Comparison of ENCODE assay signal across 8 mouse cellular contexts in the genomic region with DNA sequence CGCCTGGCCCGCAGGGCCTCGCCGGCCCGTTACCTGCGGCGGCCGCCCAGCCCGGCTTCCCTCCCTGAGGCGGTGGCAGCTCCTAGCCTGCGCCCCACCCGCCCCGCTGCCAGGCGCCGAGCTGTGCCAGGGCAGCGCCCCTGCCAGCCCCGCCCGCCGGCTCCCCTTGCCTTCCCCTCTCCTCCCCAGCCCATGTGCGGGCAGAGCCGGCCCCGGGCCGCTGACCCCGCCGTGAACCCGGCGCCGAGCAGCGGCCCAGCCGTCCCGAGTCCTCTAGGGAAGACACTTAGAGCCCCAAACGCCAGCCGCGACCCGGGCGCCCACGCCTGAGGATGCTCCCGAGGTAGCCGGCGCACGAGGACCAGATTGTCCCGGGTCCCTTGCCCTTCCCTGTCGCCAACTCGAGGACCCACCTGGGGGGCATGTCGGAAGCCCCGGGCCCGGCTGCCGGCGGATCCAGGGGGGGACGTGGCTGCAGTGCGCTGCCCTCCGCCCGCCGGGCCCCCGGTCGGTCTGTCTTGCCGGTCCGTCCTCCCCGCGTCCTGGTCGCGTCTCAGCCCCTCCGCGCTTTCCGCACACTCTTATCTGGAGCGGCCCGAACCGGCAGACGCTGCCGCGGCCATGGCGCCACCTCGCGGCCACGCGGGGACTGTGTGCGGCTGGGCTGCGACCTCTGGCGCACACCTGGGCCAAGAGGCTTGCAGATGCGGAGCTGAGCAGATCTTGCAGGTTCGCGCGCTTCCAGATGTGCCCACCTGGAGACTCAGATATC. TPM values are rescaled to one million over a fixed set of nuclear protein-coding genes. Genes with fewer than 3 reads are reported as not detected.
DNase-seq lines count a peak whose midpoint lies in the region; ATAC-seq and TF ChIP-seq lines count a peak whose summit lies in the region.

No protein-coding gene starts in this region.

- peak overlapping the region; percentile 38; the same call in 1 of the 2 replicates for H3K4me3 ChIP-seq in G1E (ENCODE audit: low read depth, low read length)
- H3K4me3 ChIP-seq in forebrain, embryonic 15.5 days = peak overlapping the region; percentile 45

- no peak for TF ChIP-seq CTCF in G1E (IDR thresholded peaks at IDR 0.05; ENCODE audit: low read depth, low read length)

- no peak for ATAC-seq in G1E (ENCODE audit: extremely low read depth, insufficient number of reproducible peaks, low FRiP score, poor library complexity, severe bottlenecking)
- ATAC-seq in forebrain, embryonic 15.5 days (replicated peaks) = 0 out of 2 replicates have a peak, but pooled peaks have one; percentile 13
- ATAC-seq in hematopoietic stem cell, adult 5-6 weeks (replicated peaks in 1 of 2; ENCODE audit: insufficient read depth in 1 of 2, low FRiP score in 2 of 2, low TSS enrichment in 1 of 2, low read depth in 1 of 2, poor library complexity in 2 of 2, severe bottlenecking in 2 of 2) = peak; percentile 11 to 13; a peak in 1 of 4 replicates

- H3K4me2 ChIP-seq in forebrain, embryonic 15.5 days (replicated peaks) = peak overlapping the region; percentile 86

- DNase-seq in G1E (ENCODE audit: low spot score) = no peak
- DNase-seq in c-Kit-positive CD71-positive TER-119-negative erythroid progenitor cells, embryonic 14.5 days (ENCODE audit: low read depth) = peak; percentile 62
- DNase-seq in layer of hippocampus, postnatal 14 days (ENCODE audit: low spot score in 2 of 2) = peak; percentile 75 to 77
- DNase-seq in lung, postnatal 25 days (ENCODE audit: low spot score) = peak; percentile 85
- DNase-seq in right cerebral cortex, adult 2 months (ENCODE audit: low spot score in 2 of 2) = peak; percentile 72 to 78
- peak; percentile 90 for DNase-seq in urinary bladder, postnatal 14 days (ENCODE audit: low spot score)

- H3K36me3 ChIP-seq in G1E (replicated peaks) = peaks cover 27% of the 10 kb centered on the region
- no peaks in the 10 kb centered on the region for H3K36me3 ChIP-seq in forebrain, embryonic 15.5 days

- H3K9me3 ChIP-seq in G1E (replicated peaks) = peaks cover 65% of the 10 kb centered on the region
- no peaks in the 10 kb centered on the region for H3K9me3 ChIP-seq in forebrain, embryonic 15.5 days

- H3K27me3 ChIP-seq in G1E (ENCODE audit: insufficient read depth, low read length) = peaks cover 57% of the 10 kb centered on the region
- peaks cover 74% of the 10 kb centered on the region for H3K27me3 ChIP-seq in forebrain, embryonic 15.5 days

- H3K27ac ChIP-seq in forebrain, embryonic 15.5 days (replicated peaks) = no peak overlapping the region

- under 1% methylated on average over 71 of the region's 83 CpGs for WGBS in forebrain, embryonic 15.5 days

- peaks cover 36% of the 10 kb centered on the region for H3K4me1 ChIP-seq in G1E (ENCODE audit: insufficient read depth, low read depth, low read length)
- H3K4me1 ChIP-seq in forebrain, embryonic 15.5 days = peaks cover 71% of the 10 kb centered on the region

- peak overlapping the region; percentile 25 for H3K9ac ChIP-seq in forebrain, embryonic 15.5 days (replicated peaks)

RNA-seq across cellular contexts. Expression of a gene that starts 0.5 kb away (rescaled TPM):
- not detected in 2 replicates for total RNA-seq in G1E (2014; fragmentation: Nextera tagmentation)
- total RNA-seq in G1E (2017) = 0.05 TPM in 1 of 2 replicates, not detected in the other
- polyA plus RNA-seq in G1E (2012) = 0.22 and 0.29 TPM in 2 replicates
- polyA plus RNA-seq in forebrain, embryonic 15.5 days (2015; fragmentation: Nextera tagmentation; extraction: Ambion mirVana) = 2.1 and 2.2 TPM in 2 replicates
- total RNA-seq in hematopoietic stem cell, adult 5-6 weeks (2017) = not detected in 2 replicates
- total RNA-seq in layer of hippocampus, postnatal 14 days (2021) = 1 to 10 TPM; 3.3 to 4.5 TPM

RNA-seq across cellular contexts. Expression of a gene that starts 9.9 kb away (rescaled TPM):
- total RNA-seq in G1E (2014; fragmentation: Nextera tagmentation) (21.0 and 21.8 TPM in 2 replicates), G1E (2017) (20.9 and 21.7 TPM in 2 replicates)
- 2.0 and 2.4 TPM in 2 replicates for polyA plus RNA-seq in G1E (2012)
- polyA plus RNA-seq in forebrain, embryonic 15.5 days (2015; fragmentation: Nextera tagmentation; extraction: Ambion mirVana) = 15.4 and 21.6 TPM in 2 replicates
- 17.1 and 20.8 TPM in 2 replicates for total RNA-seq in hematopoietic stem cell, adult 5-6 weeks (2017)
- total RNA-seq in layer of hippocampus, postnatal 14 days (2021) = 10 to 100 TPM; 14.8 to 15.2 TPM

RNA-seq across cellular contexts. Expression of a gene that starts 22.3 kb away (rescaled TPM):
- 4.7 and 10.0 TPM in 2 replicates for total RNA-seq in G1E (2014; fragmentation: Nextera tagmentation)
- 6.1 and 8.7 TPM in 2 replicates for total RNA-seq in G1E (2017)
- 61.5 and 93.9 TPM in 2 replicates for polyA plus RNA-seq in G1E (2012)
- polyA plus RNA-seq in forebrain, embryonic 15.5 days (2015; fragmentation: Nextera tagmentation; extraction: Ambion mirVana) = 14.8 and 16.2 TPM in 2 replicates
- 7.8 and 14.0 TPM in 2 replicates for total RNA-seq in hematopoietic stem cell, adult 5-6 weeks (2017)
- 10 to 100 TPM; 21.7 to 24.4 TPM for total RNA-seq in layer of hippocampus, postnatal 14 days (2021)

RNA-seq across cellular contexts. Expression of a gene that starts 24.8 kb away (rescaled TPM):
- total RNA-seq in G1E (2014; fragmentation: Nextera tagmentation) = not detected in 2 replicates
- total RNA-seq in G1E (2017) = not detected in 2 replicates
- not detected in 2 replicates for polyA plus RNA-seq in G1E (2012)
- polyA plus RNA-seq in forebrain, embryonic 15.5 days (2015; fragmentation: Nextera tagmentation; extraction: Ambion mirVana) = 5.6 and 6.9 TPM in 2 replicates
- total RNA-seq in hematopoietic stem cell, adult 5-6 weeks (2017) = 0.84 TPM in 1 of 2 replicates, not detected in the other
- 10 to 100 TPM; 82.1 to 83.1 TPM for total RNA-seq in layer of hippocampus, postnatal 14 days (2021)
